Mouse (Mus musculus) thymus, adult 2 months (tissue): ENCODE measurements around the gene Rab44.

ENCODE experiments used
- CTCF ChIP-seq: fragments of 200-500 bp; IDR thresholded peaks from 2 replicates; pipeline ENCODE4 v1.5.1; 2012; ENCODE audit warnings: mild to moderate bottlenecking, control low read depth, low read length, moderate library complexity, borderline replicate concordance; ENCODE audit not compliant: control insufficient read depth, poor library complexity, insufficient read depth; ENCODE audit errors: extremely low read depth
- POLR2A ChIP-seq: fragments of 200-500 bp; IDR thresholded peaks from 2 replicates; pipeline ENCODE4 v1.6.1; 2012; ENCODE audit warnings: mild to moderate bottlenecking, low read length, control low read depth, moderate library complexity; ENCODE audit not compliant: control insufficient read depth, poor library complexity, insufficient read depth; ENCODE audit errors: extremely low read depth

- TF ChIP-seq CTCF = no peak
- TF ChIP-seq POLR2A = no peak
Measured at GRCm38 (mm10) chr17:29080758-29081617, 33.0 kb upstream of the Rab44 start.
